Mouse (Mus musculus): ENCODE results near the gene Mtif3. TPM values are rescaled to one million over a fixed set of nuclear protein-coding genes. Genes with fewer than 3 reads are reported as not detected.

The Mtif3 gene
- polyA plus RNA-seq, 1 experiment from 2014 or later: 15.3 TPM

DNA sequence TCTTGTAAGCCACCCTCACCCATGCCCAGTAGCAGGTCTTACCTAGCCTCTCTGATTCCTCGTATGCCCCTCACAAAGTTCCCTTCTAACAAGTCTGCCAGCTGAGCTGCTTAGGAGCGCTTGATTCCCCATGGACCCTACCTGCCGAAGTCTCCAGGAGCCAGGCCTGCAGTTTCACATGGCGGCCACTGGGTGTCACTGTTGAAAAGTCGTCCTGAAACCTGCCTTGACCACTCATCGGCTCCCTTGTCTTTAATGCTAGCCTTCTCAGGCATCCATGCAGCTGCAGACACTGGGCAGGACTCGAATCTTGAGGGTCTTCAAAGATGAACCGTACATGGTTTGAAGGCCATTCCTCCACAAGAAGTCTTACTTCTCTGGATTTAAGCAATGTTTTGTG, 19.6 kb upstream of the Mtif3 start:
- Histone ChIP-seq H3K4me3 (replicated peaks) (no peak overlapping the region), H3K4me1 (replicated peaks) (no peaks in the 10 kb centered on the region), H3K27ac (no peak overlapping the region), H3K9me3 (replicated peaks) (no peaks in the 10 kb centered on the region), H3K27me3 (peaks cover 12% of the 10 kb centered on the region), H3K9ac (no peak overlapping the region), H3K36me3 (no peaks in the 10 kb centered on the region), H3K4me2 (no peak overlapping the region)
- ATAC-seq (ENCODE audit: low read depth) (no peak), DNase-seq (peak; percentile 27)
- 10% methylated on average over 8 of the region's 8 CpGs for WGBS (ENCODE audit: insufficient replicate concordance)

GRCm38 (mm10) chr5:146981376-146981775, 17.8 kb upstream of the Mtif3 start:
- ATAC-seq (ENCODE audit: low read depth): no peak

GRCm38 (mm10) chr5:146974781-146975123, 11.2 kb upstream of the Mtif3 start:
- Histone ChIP-seq H3K4me2 (no peak overlapping the region), H3K27me3 (no peaks in the 10 kb centered on the region), H3K36me3 (no peaks in the 10 kb centered on the region), H3K4me3 (replicated peaks) (no peak overlapping the region), H3K9ac (no peak overlapping the region), H3K27ac (no peak overlapping the region), H3K4me1 (replicated peaks) (no peaks in the 10 kb centered on the region), H3K9me3 (replicated peaks) (no peaks in the 10 kb centered on the region)
- ATAC-seq (ENCODE audit: low read depth): no peak
- DNase-seq: no peak
- 61% methylated on average over 13 of the region's 13 CpGs for WGBS (ENCODE audit: insufficient replicate concordance)

More at GRCm38 (mm10) chr5:146981376-146981775, 17.8 kb upstream of the Mtif3 start:
- no peaks in the 10 kb centered on the region for H3K9me3 ChIP-seq (replicated peaks)
- no peak overlapping the region for H3K9ac ChIP-seq
- WGBS (ENCODE audit: insufficient replicate concordance): 68% methylated on average over 6 of the region's 6 CpGs
- no peaks in the 10 kb centered on the region for H3K36me3 ChIP-seq
- no peaks in the 10 kb centered on the region for H3K4me1 ChIP-seq (replicated peaks)
- no peak overlapping the region for H3K4me3 ChIP-seq (replicated peaks)
- H3K4me2 ChIP-seq: no peak overlapping the region
- no peak for DNase-seq
- H3K27me3 ChIP-seq: peaks cover 12% of the 10 kb centered on the region
- no peak overlapping the region for H3K27ac ChIP-seq

DNA sequence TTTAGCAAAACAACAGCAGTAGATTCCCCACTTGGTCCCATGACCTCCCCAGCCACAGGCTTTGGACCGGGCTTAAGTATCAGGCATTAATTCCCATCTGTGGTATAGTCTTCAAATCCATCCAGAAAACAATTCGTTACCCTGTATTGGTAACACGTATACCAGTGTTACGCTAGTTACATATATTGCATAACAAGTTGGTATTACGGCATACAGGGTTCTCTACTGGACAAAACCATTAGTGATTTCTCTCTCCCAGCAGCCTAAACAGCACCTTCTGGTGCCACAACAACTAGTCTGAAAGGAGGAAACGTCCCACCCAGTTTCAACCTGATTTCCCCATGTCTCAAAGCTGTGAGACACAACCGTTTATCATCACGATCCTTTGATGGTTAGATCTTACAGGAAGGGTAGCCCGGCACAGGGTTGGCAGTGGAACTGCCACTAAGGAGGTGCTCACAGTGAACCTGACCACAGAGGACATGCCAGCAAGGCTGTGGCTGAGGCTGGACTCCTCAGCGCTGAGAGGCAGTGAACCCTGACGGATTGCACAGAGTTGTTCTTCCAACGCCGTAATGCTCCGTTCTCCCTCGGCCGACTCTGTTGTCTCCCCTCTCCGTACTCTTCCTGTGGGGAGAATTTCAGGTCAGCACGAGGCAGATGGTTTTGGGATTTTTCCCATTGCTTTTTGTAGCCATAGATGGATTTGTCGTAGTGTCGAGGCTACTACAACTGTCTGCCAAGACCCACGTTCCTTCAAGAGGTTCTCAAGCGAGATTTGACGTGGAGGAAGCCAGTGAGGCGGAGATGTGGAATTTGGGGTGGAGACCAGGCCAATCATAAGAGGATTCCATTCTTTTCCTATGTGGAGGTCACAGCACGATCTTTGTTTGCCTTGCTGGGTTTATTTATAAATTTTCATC, 10.5 kb upstream of the Mtif3 start:
- no peaks in the 10 kb centered on the region for H3K9me3 ChIP-seq (replicated peaks)
- H3K27ac ChIP-seq: no peak overlapping the region
- H3K4me3 ChIP-seq (replicated peaks): no peak overlapping the region
- 66% methylated on average over 25 of the region's 25 CpGs for WGBS (ENCODE audit: insufficient replicate concordance)
- H3K36me3 ChIP-seq: no peaks in the 10 kb centered on the region
- no peaks in the 10 kb centered on the region for H3K27me3 ChIP-seq
- no peak overlapping the region for H3K4me2 ChIP-seq
- DNase-seq (no peak), ATAC-seq (ENCODE audit: low read depth) (no peak)
- no peaks in the 10 kb centered on the region for H3K4me1 ChIP-seq (replicated peaks)
- no peak overlapping the region for H3K9ac ChIP-seq

DNA sequence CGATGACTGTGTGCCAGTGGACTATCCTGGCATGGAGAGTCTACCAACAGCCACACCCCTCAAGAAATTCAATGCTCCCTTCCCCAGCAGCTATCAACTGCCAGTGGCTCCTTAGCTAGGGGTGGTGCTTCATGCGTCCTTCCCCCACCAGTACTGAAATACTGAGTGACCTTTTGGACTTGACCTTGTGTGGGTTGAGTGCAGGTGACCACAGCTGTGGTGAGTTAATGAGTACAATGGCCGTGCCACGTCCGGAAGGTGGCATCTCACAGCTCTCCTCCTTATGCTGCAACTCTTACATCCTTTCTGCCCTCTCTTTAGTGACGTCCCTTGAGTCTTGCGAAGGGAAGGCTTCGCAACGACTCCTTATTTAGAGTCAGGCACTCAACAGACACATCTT, 9.8 kb upstream of the Mtif3 start:
- Histone ChIP-seq H3K4me2 (no peak overlapping the region), H3K4me3 (replicated peaks) (no peak overlapping the region), H3K9me3 (replicated peaks) (no peaks in the 10 kb centered on the region), H3K36me3 (no peaks in the 10 kb centered on the region), H3K4me1 (replicated peaks) (no peaks in the 10 kb centered on the region), H3K27me3 (no peaks in the 10 kb centered on the region), H3K9ac (no peak overlapping the region), H3K27ac (no peak overlapping the region)
- no peak for DNase-seq
- WGBS (ENCODE audit: insufficient replicate concordance): 73% methylated on average over 9 of the region's 9 CpGs
- ATAC-seq (ENCODE audit: low read depth): no peak

GRCm38 (mm10) chr5:146971776-146972561, 8.4 kb upstream of the Mtif3 start:
- Histone ChIP-seq H3K4me2 (no peak overlapping the region), H3K36me3 (no peaks in the 10 kb centered on the region), H3K27ac (no peak overlapping the region), H3K9ac (no peak overlapping the region), H3K9me3 (replicated peaks) (no peaks in the 10 kb centered on the region), H3K27me3 (no peaks in the 10 kb centered on the region), H3K4me3 (replicated peaks) (no peak overlapping the region), H3K4me1 (replicated peaks) (no peaks in the 10 kb centered on the region)
- 51% methylated on average over 10 of the region's 10 CpGs for WGBS (ENCODE audit: insufficient replicate concordance)
- DNase-seq (no peak), ATAC-seq (ENCODE audit: low read depth) (no peak)

DNA sequence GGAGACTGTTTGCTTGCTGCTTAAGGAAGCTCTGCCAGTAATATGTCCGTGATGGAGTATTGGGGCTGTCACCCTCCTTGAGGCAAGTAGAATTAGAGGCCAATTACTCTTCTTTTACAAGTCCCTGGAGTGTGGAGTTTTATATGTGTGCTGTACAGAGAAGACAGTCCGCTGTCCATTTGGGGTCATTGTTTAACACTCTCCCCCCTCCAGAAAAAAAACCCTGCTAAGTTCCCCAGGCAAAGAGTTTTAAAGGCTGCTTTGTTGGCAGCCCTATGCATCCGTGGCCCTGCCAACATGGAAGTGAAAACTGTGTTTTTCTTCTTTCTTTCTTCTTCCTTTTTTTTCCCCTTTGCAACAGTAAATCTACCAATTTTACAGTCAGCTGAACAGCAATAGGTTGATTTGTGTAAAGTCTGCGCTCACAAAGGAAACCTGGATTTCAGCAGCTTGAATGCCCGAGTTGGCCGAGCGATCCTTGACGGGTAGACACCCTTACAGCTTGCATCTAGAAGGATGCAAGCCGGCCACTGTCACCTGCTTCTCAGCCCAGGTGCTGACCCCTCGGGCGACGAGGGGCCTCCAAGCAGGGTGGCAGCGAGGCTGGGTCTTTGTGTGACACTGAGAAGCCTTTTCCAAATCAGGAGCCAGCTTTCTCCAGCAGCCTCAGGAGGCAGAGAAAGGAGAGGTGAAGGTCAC, 5.2 kb upstream of the Mtif3 start:
- no peaks in the 10 kb centered on the region for H3K27me3 ChIP-seq

GRCm38 (mm10) chr5:146963937-146964278, 308 bp upstream of the Mtif3 start:
- H3K27me3 ChIP-seq: no peaks in the 10 kb centered on the region
- H3K27ac ChIP-seq: no peak overlapping the region
- peak overlapping the region; percentile 84 for H3K4me2 ChIP-seq
- H3K9ac ChIP-seq: peak overlapping the region; percentile 84
- peaks cover 10% of the 10 kb centered on the region for H3K36me3 ChIP-seq
- peaks cover 16% of the 10 kb centered on the region for H3K4me1 ChIP-seq (replicated peaks)
- 58% methylated on average over 8 of the region's 8 CpGs for WGBS (ENCODE audit: insufficient replicate concordance)
- DNase-seq (peak; percentile 8), ATAC-seq (ENCODE audit: low read depth) (0 out of 2 replicates have a peak, but pooled peaks have one; percentile 16)
- H3K9me3 ChIP-seq (replicated peaks): no peaks in the 10 kb centered on the region
- H3K4me3 ChIP-seq (replicated peaks): peak overlapping the region; percentile 87

More for the DNA sequence above, 5.2 kb upstream of the Mtif3 start:
- ATAC-seq (ENCODE audit: low read depth) (no peak), DNase-seq (no peak)
- Histone ChIP-seq H3K4me3 (replicated peaks) (no peak overlapping the region), H3K36me3 (no peaks in the 10 kb centered on the region), H3K4me1 (replicated peaks) (peaks cover 4% of the 10 kb centered on the region; the same call in 1 of the 2 replicates), H3K9ac (no peak overlapping the region), H3K4me2 (no peak overlapping the region), H3K27ac (no peak overlapping the region), H3K9me3 (replicated peaks) (no peaks in the 10 kb centered on the region)
- WGBS (ENCODE audit: insufficient replicate concordance): 73% methylated on average over 13 of the region's 13 CpGs

GRCm38 (mm10) chr5:146956678-146957077, 6.9 kb downstream of the Mtif3 start:
- H3K36me3 ChIP-seq: peaks cover 82% of the 10 kb centered on the region
- 83% methylated on average over 18 of the region's 18 CpGs for WGBS (ENCODE audit: insufficient replicate concordance)
- no peak for DNase-seq

GRCm38 (mm10) chr5:146955651-146956050, 7.9 kb downstream of the Mtif3 start:
- H3K4me1 ChIP-seq (replicated peaks): peaks cover 8% of the 10 kb centered on the region; the same call in 1 of the 2 replicates
- peaks cover 93% of the 10 kb centered on the region for H3K36me3 ChIP-seq
- H3K27ac ChIP-seq: no peak overlapping the region
- WGBS (ENCODE audit: insufficient replicate concordance): 72% methylated on average over 5 of the region's 5 CpGs
- H3K4me2 ChIP-seq: no peak overlapping the region
- H3K9me3 ChIP-seq (replicated peaks): no peaks in the 10 kb centered on the region
- no peak overlapping the region for H3K4me3 ChIP-seq (replicated peaks)
- DNase-seq (no peak), ATAC-seq (ENCODE audit: low read depth) (no peak)
- H3K9ac ChIP-seq: no peak overlapping the region
- no peaks in the 10 kb centered on the region for H3K27me3 ChIP-seq

More at GRCm38 (mm10) chr5:146956678-146957077, 6.9 kb downstream of the Mtif3 start:
- no peak overlapping the region for H3K4me2 ChIP-seq
- peaks cover 12% of the 10 kb centered on the region; the same call in 1 of the 2 replicates for H3K4me1 ChIP-seq (replicated peaks)
- H3K4me3 ChIP-seq (replicated peaks): no peak overlapping the region
- H3K9me3 ChIP-seq (replicated peaks): no peaks in the 10 kb centered on the region
- ATAC-seq (ENCODE audit: low read depth): no peak
- H3K27me3 ChIP-seq: no peaks in the 10 kb centered on the region
- H3K9ac ChIP-seq: no peak overlapping the region
- no peak overlapping the region for H3K27ac ChIP-seq

DNA sequence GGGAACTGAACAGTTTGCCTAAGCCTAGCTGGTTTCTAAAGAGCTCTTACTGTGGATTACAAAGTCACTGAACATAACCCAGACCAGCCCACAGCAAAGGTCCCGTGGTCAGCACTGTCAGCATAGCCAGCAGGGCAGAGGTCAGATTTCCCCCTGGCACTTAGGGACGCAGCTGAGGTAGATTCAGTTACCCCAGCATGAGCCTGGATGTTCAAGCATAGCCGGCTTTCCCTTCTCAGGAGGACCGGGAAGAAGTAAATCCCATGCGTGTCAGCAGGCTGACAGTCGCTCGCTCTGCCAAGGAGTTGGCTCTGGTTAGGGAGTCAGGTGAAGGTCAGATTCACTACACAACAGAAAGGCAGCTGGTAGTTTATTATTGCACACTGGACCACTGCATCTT, 9.0 kb downstream of the Mtif3 start:
- Histone ChIP-seq H3K9me3 (replicated peaks) (no peaks in the 10 kb centered on the region), H3K4me3 (replicated peaks) (no peak overlapping the region), H3K27ac (no peak overlapping the region), H3K4me2 (no peak overlapping the region), H3K27me3 (no peaks in the 10 kb centered on the region), H3K9ac (no peak overlapping the region), H3K36me3 (peaks cover 97% of the 10 kb centered on the region), H3K4me1 (replicated peaks) (peaks cover 18% of the 10 kb centered on the region)
- DNase-seq (no peak), ATAC-seq (ENCODE audit: low read depth) (no peak)
- WGBS (ENCODE audit: insufficient replicate concordance): 82% methylated on average over 7 of the region's 7 CpGs
